In the genomic region with DNA sequence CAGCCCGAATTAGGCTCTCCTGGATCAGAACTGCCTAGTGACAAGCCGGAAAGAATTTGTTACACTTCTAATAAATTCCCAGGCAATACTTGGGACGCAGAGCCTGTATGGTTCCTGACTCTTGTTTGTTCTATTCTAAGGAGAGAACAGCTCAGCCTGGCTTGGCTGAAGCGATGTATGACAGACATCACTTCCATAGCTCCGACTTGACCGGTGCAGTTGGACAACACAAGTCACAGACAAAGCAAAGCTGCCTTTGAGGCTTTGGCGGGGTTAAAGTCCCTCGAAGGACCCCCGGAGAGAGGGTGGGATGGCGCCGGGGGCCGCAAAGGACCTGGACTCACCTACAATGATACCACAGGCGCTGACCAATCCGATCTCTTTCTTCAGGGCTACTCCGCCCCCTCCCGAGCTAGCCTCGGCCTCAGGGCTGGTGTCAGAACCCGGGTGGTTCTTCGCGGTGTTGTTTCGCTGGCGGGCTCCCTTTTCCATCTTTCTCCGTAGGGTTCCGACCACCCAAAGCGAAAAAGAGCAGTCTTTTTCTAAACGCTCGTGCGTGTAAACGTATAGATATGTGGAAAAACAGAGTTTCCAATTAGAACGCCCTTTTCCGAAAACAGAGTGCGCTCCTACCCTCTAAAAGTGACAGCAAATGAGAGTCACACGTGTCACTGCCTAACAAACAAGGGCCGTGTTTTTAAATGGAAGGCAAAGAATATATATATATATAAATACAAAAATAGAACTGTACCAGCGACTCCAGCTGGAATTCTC, we compare ENCODE assay signal across 8 mouse cellular contexts. TPM values are rescaled to one million over a fixed set of nuclear protein-coding genes. Genes with fewer than 3 reads are reported as not detected.
DNase-seq lines count a peak whose midpoint lies in the region; ATAC-seq and TF ChIP-seq lines count a peak whose summit lies in the region.

No protein-coding gene starts in this region.

- H3K27ac ChIP-seq in forebrain, postnatal 0 days (ENCODE audit: low read depth, low read length), result peak overlapping the region; percentile 83
- H3K27ac ChIP-seq in layer of hippocampus, adult 2 months, result peak overlapping the region; percentile 94
- no peak overlapping the region for H3K27ac ChIP-seq in lung, embryonic 14.5 days (ENCODE audit: low read depth)
- peak overlapping the region; percentile 91 for H3K27ac ChIP-seq in olfactory bulb, adult 2 months (ENCODE audit: insufficient read depth, low read depth, low read length)

- TF ChIP-seq POLR2A in olfactory bulb, adult 2 months (IDR thresholded peaks at IDR 0.05; ENCODE audit: insufficient read depth, low read depth, low read length), result no peak

- DNase-seq in Muller cell, postnatal 12 days (ENCODE audit: inconsistent ontology term), result peak; percentile 73
- peak; percentile 81 for DNase-seq in cerebellum, adult 11 months
- peak; percentile 49 for DNase-seq in forebrain, postnatal 0 days
- peak; percentile 38 for DNase-seq in heart, postnatal 4 days
- peak; percentile 47 to 53 for DNase-seq in layer of hippocampus, adult 2 months (ENCODE audit: low spot score in 2 of 2)
- DNase-seq in lung, embryonic 14.5 days, result peak; percentile 46
- DNase-seq in natural killer cell, adult 2 months (ENCODE audit: low spot score in 2 of 2), result no peak

- H3K4me1 ChIP-seq in forebrain, postnatal 0 days (ENCODE audit: insufficient read depth), result no peaks in the 10 kb centered on the region; the same call in 1 of the 2 replicates
- no peaks in the 10 kb centered on the region for H3K4me1 ChIP-seq in lung, embryonic 14.5 days (ENCODE audit: insufficient read depth)
- H3K4me1 ChIP-seq in olfactory bulb, adult 2 months (ENCODE audit: control insufficient read depth, insufficient read depth, low read length), result peaks cover 12% of the 10 kb centered on the region

- no peaks in the 10 kb centered on the region for H3K9me3 ChIP-seq in forebrain, postnatal 0 days (ENCODE audit: low read length)
- H3K9me3 ChIP-seq in lung, embryonic 14.5 days (ENCODE audit: low read depth, low read length), result no peaks in the 10 kb centered on the region

- H3K4me3 ChIP-seq in forebrain, postnatal 0 days (ENCODE audit: low read depth, low read length), result peak overlapping the region; percentile 63
- peak overlapping the region; percentile 83 for H3K4me3 ChIP-seq in layer of hippocampus, adult 2 months
- H3K4me3 ChIP-seq in lung, embryonic 14.5 days (ENCODE audit: low read depth, low read length), result peak overlapping the region; percentile 48
- peak overlapping the region; percentile 92 for H3K4me3 ChIP-seq in olfactory bulb, adult 2 months (ENCODE audit: insufficient read depth, low read depth, low read length)

- peak overlapping the region; percentile 74 for H3K9ac ChIP-seq in forebrain, postnatal 0 days
- H3K9ac ChIP-seq in lung, embryonic 14.5 days, result peak overlapping the region; percentile 40

- no peaks in the 10 kb centered on the region for H3K36me3 ChIP-seq in forebrain, postnatal 0 days (ENCODE audit: insufficient read depth)
- H3K36me3 ChIP-seq in lung, embryonic 14.5 days (ENCODE audit: insufficient read depth), result no peaks in the 10 kb centered on the region

- TF ChIP-seq CTCF in forebrain, postnatal 0 days (IDR thresholded peaks at IDR 0.05; ENCODE audit: low read depth), result no peak
- TF ChIP-seq CTCF in layer of hippocampus, adult 2 months (conservative IDR thresholded peaks at IDR 0.05), result no peak
- no peak for TF ChIP-seq CTCF in lung, embryonic 14.5 days (IDR thresholded peaks at IDR 0.05; ENCODE audit: low read depth)
- no peak for TF ChIP-seq CTCF in olfactory bulb, adult 2 months (IDR thresholded peaks at IDR 0.05; ENCODE audit: insufficient read depth, low read depth, low read length)

- 2% methylated on average over 35 of the region's 35 CpGs for WGBS in forebrain, postnatal 0 days
- WGBS in lung, embryonic 14.5 days, result 4% methylated on average over 35 of the region's 35 CpGs
- WGBS in olfactory bulb, adult 2 months, result 1% methylated on average over 35 of the region's 35 CpGs

- peak overlapping the region; percentile 81 for H3K4me2 ChIP-seq in forebrain, postnatal 0 days (ENCODE audit: low read depth)
- H3K4me2 ChIP-seq in lung, embryonic 14.5 days, result peak overlapping the region; percentile 93

- no peaks in the 10 kb centered on the region for H3K27me3 ChIP-seq in forebrain, postnatal 0 days (ENCODE audit: insufficient read depth, low read length)
- H3K27me3 ChIP-seq in lung, embryonic 14.5 days (ENCODE audit: insufficient read depth, low read length), result peaks cover 26% of the 10 kb centered on the region

- ATAC-seq in forebrain, postnatal 0 days, result peak; percentile 72
- peak; percentile 69 for ATAC-seq in lung, embryonic 14.5 days (ENCODE audit: insufficient read depth)

RNA-seq across cellular contexts. Expression of gene Slc7a8, which starts 0.7 kb away (rescaled TPM):
- 11.8 and 13.3 TPM in 2 replicates for total RNA-seq in forebrain, postnatal 0 days (2014; rRNA removed)
- polyA plus RNA-seq in forebrain, postnatal 0 days (2015; fragmentation: Nextera tagmentation; extraction: Ambion mirVana), result 12.5 and 14.5 TPM in 2 replicates
- total RNA-seq in heart, postnatal 4 days (2021), result 1 to 10 TPM; 1.9 to 2.0 TPM
- 10 to 100 TPM; 49.4 to 54.1 TPM for total RNA-seq in layer of hippocampus, adult 2 months (2021)
- 2.7 and 3.0 TPM in 2 replicates for polyA plus RNA-seq in lung, embryonic 14.5 days (2014; fragmentation: Nextera tagmentation; extraction: Ambion mirVana)
- polyA plus RNA-seq in olfactory bulb, adult 2 months (2012; ENCODE audit: insufficient read depth, insufficient read length, low replicate concordance, missing spikeins), result not detected in 2 replicates

RNA-seq across cellular contexts. Expression of gene Rnf212b, which starts 32.9 kb away (rescaled TPM):
- not detected in 2 replicates for total RNA-seq in forebrain, postnatal 0 days (2014; rRNA removed)
- polyA plus RNA-seq in forebrain, postnatal 0 days (2015; fragmentation: Nextera tagmentation; extraction: Ambion mirVana), result not detected in 2 replicates
- total RNA-seq in heart, postnatal 4 days (2021), result not detected
- not detected for total RNA-seq in layer of hippocampus, adult 2 months (2021)
- not detected in 2 replicates for polyA plus RNA-seq in lung, embryonic 14.5 days (2014; fragmentation: Nextera tagmentation; extraction: Ambion mirVana)
- polyA plus RNA-seq in olfactory bulb, adult 2 months (2012; ENCODE audit: insufficient read depth, insufficient read length, low replicate concordance, missing spikeins), result not detected in 2 replicates

Comparison
In these comparisons a context has a peak if more than half of its experiments do, and no peak if none do; other contexts are left out.
1. DNase-seq: peak in Muller cell, postnatal 12 days (single experiment), cerebellum, adult 11 months (single experiment), forebrain, postnatal 0 days (single experiment), heart, postnatal 4 days (single experiment), layer of hippocampus, adult 2 months (2 of 2) and lung, embryonic 14.5 days (single experiment); none in natural killer cell, adult 2 months (0 of 2).
2. Peak in every context shown above with its lines, with median percentiles within 50 percentile points of each other: H3K4me3 ChIP-seq.